Mouse (Mus musculus): ENCODE results near the gene Tmx2. TPM values are rescaled to one million over a fixed set of nuclear protein-coding genes. Genes with fewer than 3 reads are reported as not detected.

Gene Tmx2
- total RNA-seq, 2 experiments from 2014 or later, result 105 to 107 TPM

DNA sequence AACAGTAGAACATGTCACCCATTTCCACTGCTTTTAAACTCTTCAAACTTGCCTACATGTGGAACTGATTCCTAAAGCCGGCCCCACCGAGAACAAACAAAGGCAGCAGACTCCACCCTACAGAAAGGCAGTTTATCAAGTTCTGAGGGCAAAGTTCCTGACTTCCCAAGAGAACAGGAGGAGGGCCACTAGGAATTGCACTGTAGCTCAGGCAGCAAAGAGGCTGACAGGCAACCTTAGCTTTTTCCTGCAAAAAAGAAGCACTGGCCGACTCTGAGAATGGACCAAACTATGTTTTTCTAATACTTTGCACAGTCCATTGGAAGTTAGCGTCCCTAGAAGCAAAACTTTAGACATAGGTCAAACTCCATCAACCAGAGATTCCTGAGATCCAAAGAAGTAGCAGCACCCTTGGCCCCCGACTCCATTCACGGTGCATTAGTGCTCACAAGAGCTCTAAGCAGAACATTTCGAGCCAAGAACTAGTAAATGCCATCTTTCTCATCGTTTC lies 42.7 kb downstream of the Tmx2 start:
- no peak for DNase-seq

DNA sequence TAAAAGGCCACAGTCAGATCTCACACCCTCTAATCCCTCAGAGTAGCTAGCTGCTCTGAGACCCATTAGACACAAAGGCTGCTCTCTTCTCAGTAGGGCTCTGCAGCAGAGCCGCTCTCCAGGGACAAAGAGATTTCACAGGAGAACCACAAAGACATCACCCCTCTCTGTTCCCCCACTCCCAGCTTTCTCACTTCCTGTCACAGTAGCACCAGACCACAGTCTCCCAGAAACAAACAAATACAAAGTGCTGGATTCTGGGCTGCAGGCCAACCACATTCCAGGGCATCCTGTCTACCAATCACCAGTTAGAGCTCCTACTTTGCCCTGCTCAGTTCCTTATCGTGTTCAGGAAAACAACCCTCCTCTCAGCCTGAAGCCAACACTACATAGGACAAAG lies 43.3 kb downstream of the Tmx2 start:
- peak; percentile 95 for DNase-seq

GRCm38 (mm10) chr2:84634934-84635482 lies 43.9 kb downstream of the Tmx2 start:
- no peak for DNase-seq

GRCm38 (mm10) chr2:84634006-84634405 lies 44.9 kb downstream of the Tmx2 start:
- no peak for DNase-seq

- DNase-seq, result no peak
These were observed 45.9 kb downstream of the Tmx2 start for GRCm38 (mm10) chr2:84632999-84633398.

DNA sequence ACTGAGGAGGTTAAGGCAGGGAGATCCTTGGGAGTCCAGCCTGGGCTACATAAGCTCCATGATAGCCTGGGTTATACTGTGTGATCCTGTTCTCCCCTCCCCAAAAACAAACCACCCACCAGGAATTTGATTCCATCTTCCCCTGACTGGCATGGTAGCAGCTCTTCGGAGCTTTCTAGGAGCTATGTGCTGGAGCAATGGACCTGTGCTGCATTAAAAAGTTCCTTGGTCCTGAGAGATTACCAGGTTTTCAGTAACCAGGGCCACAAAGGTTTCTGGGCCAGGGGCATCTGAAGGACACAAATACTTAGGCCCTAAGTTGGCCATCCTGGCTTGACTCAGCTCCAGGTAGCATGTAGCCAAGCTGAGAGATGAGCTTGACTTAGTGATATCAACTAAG lies 46.9 kb downstream of the Tmx2 start:
- no peak for DNase-seq

DNA sequence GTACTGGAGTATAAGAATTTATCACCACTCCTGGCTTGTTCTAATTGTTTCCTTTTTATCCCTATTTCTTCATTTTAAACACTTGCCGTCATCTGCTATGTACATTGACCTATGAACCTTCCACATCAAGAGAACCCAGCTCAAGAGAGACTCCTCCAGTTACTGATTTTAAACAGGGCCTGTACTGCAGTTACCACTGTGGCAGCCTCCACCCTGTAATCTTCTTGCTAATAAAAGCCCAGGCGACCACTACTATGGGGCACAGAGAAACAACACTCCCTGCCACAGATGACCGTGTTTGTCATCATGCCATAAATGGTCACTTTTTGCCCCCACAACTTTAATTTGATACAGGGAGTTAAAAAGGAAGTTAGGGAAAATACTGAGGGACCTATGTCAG lies 51.9 kb downstream of the Tmx2 start:
- no peak for DNase-seq

GRCm38 (mm10) chr2:84626366-84626975 lies 52.5 kb downstream of the Tmx2 start:
- no peak for DNase-seq

DNA sequence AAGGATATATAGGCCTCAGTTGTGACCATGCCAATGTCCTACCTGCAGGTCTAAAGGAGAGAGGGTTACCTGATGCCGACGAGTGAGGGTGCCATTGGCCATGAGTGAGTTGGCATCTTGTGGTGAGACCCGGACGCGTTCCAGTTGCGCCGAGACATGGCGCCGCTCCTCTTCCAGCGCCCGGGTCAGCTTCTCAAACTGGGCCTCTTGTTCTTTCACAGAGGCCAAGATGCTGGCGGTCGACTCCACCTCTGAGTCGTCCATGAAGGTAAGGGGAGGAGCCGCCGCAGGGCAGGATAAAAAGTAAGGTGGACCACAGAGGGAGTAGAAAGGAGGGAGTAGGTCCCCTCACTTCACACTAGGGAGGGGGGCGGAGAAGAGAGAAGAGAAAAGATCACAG lies 54.7 kb downstream of the Tmx2 start:
- no peak for DNase-seq

DNA sequence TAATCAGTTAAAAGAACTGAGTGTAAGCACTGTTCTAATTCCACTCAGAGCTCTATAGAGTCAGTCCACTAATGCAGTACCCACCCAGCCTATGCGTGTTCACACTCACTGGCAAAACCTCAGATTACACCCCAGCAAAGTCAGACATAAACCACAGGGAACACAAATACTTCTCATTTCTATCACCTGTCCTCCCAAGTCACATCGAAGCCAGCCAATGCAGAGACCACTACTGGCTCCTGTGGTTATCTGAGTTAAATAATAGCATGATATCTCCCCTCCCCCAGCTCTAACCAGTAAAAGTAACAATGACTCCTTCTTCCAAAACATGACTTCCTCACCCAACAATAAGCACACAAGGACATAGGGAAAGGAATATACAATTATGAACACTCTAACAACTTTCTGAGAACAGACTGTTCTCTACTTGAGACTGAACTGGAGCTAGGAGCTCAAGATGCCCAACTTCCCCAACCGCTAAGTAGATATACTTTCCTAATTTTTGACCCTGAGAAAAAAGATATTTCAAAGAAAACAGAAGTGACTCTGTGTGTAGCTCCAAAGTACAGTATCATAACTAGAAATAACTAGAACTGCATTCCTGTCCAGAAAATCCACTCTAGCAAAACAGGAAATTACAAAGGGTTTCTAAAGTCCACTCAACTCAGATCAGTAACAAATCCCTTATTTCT lies 55.4 kb downstream of the Tmx2 start:
- no peak for DNase-seq

DNA sequence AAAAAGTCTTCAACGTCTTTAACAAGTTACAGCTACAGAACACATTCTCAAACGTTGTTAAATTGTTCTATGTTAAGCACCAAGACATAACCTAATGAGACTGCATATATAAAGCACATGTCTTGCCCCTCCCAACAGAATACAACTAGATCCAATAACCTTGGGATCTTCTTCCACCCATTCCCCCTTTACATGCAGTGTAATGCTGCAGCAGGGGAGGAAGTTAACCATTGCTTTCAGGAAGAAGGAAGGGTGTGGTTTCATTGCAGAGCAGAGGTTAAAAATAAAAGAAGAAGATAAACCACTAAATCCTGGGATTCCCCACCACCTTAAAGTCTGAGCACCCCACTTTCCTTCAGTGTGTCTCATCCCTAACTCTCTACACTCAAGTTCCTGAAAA lies 56.3 kb downstream of the Tmx2 start:
- no peak for DNase-seq

Other genes with a start within 250 kb of the Tmx2 start
- gene Tfpi, start 202.4 kb downstream of the Tmx2 start, total RNA-seq (2021), result 10 to 100 TPM; 62.0 to 64.4 TPM
- 100 to 1,000 TPM; 161 to 162 TPM for gene Ctnnd1, start 28.4 kb downstream of the Tmx2 start, total RNA-seq (2021)
- under 1 TPM in 1 of 2 experiments, not detected in 1; 0.11 TPM for gene Btbd18, start 20.1 kb downstream of the Tmx2 start, total RNA-seq (2021)
- 100 to 1,000 TPM; 109 to 112 TPM for gene Selenoh, start 8.4 kb downstream of the Tmx2 start, total RNA-seq (2021)
- gene Gm28635, start 1.1 kb downstream of the Tmx2 start, total RNA-seq (2021), result 10 to 100 TPM; 15.3 to 22.6 TPM
- gene Med19, start 738 bp downstream of the Tmx2 start, total RNA-seq (2021), result 10 to 100 TPM; 18.9 to 20.2 TPM
- 10 to 100 TPM; 73.9 to 74.2 TPM for gene Zdhhc5, start 36.0 kb upstream of the Tmx2 start, total RNA-seq (2021)
- gene Clp1, start 48.2 kb upstream of the Tmx2 start, total RNA-seq (2021), result 1 to 10 TPM; 7.4 to 7.9 TPM
- gene Ypel4, start 54.9 kb upstream of the Tmx2 start, total RNA-seq (2021), result under 1 TPM; 0.77 to 0.88 TPM
- gene Gm19426, start 64.5 kb upstream of the Tmx2 start, total RNA-seq (2021), result 1 to 10 TPM; 8.6 to 9.4 TPM
- 10 to 100 TPM; 27.2 to 30.0 TPM for gene Serping1, start 96.3 kb upstream of the Tmx2 start, total RNA-seq (2021)
- gene Ube2l6, start 119.7 kb upstream of the Tmx2 start, total RNA-seq (2021), result 10 to 100 TPM; 23.1 to 51.0 TPM
- under 1 TPM; 0.14 TPM for gene Smtnl1, start 143.5 kb upstream of the Tmx2 start, total RNA-seq (2021)
- gene Timm10, start 147.9 kb upstream of the Tmx2 start, total RNA-seq (2021), result 100 to 1,000 TPM; 107 to 126 TPM
- 1 to 10 TPM; 2.1 to 2.7 TPM for gene Slc43a1, start 159.7 kb upstream of the Tmx2 start, total RNA-seq (2021)
- gene Rtn4rl2, start 207.6 kb upstream of the Tmx2 start, total RNA-seq (2021), result 1 to 10 TPM; 3.2 to 4.1 TPM

Measured in heart, postnatal 4 days (tissue).